ENCODE assay signal across 7 mouse cellular contexts in genomic region chr7:126287493-126288103, GRCm38 (mm10). TPM values are rescaled to one million over a fixed set of nuclear protein-coding genes. Genes with fewer than 3 reads are reported as not detected.
DNase-seq lines count a peak whose midpoint lies in the region; ATAC-seq and TF ChIP-seq lines count a peak whose summit lies in the region.

No protein-coding gene starts in this region.

- H3K4me2 ChIP-seq in midbrain, embryonic 16.5 days (ENCODE audit: low read length), result no peak overlapping the region
- H3K4me2 ChIP-seq in lung, embryonic 14.5 days, result no peak overlapping the region

- 69% methylated on average over 10 of the region's 10 CpGs for WGBS in midbrain, embryonic 10.5 days
- WGBS in midbrain, embryonic 16.5 days, result 67% methylated on average over 10 of the region's 10 CpGs
- 46% methylated on average over 10 of the region's 10 CpGs for WGBS in lung, embryonic 14.5 days

- H3K9me3 ChIP-seq in midbrain, embryonic 10.5 days (replicated peaks), result no peaks in the 10 kb centered on the region
- H3K9me3 ChIP-seq in midbrain, embryonic 16.5 days (replicated peaks; ENCODE audit: control insufficient read depth, low read length, poor library complexity, severe bottlenecking), result no peaks in the 10 kb centered on the region
- no peaks in the 10 kb centered on the region for H3K9me3 ChIP-seq in lung, embryonic 14.5 days (ENCODE audit: low read depth, low read length)

- H3K27ac ChIP-seq in midbrain, embryonic 10.5 days (replicated peaks), result 0 out of 2 replicates have a peak overlapping the region, but pooled peaks have one; percentile 30
- H3K27ac ChIP-seq in midbrain, embryonic 16.5 days (ENCODE audit: low read length), result no peak overlapping the region
- no peak overlapping the region for H3K27ac ChIP-seq in lung, embryonic 14.5 days (ENCODE audit: low read depth)

- intact Hi-C loops in heart, postnatal 14 days (cut with DNase I), result no loop called here

- no peaks in the 10 kb centered on the region for H3K27me3 ChIP-seq in midbrain, embryonic 10.5 days (ENCODE audit: low read depth, poor library complexity, severe bottlenecking)
- H3K27me3 ChIP-seq in midbrain, embryonic 16.5 days (ENCODE audit: control insufficient read depth, insufficient read depth, low read depth, low read length), result no peaks in the 10 kb centered on the region
- no peaks in the 10 kb centered on the region for H3K27me3 ChIP-seq in lung, embryonic 14.5 days (ENCODE audit: insufficient read depth, low read length)

- H3K4me1 ChIP-seq in midbrain, embryonic 10.5 days, result peaks cover 30% of the 10 kb centered on the region
- H3K4me1 ChIP-seq in midbrain, embryonic 16.5 days (ENCODE audit: control insufficient read depth, insufficient read depth, low read length), result peaks cover 46% of the 10 kb centered on the region
- H3K4me1 ChIP-seq in lung, embryonic 14.5 days (ENCODE audit: insufficient read depth), result no peaks in the 10 kb centered on the region

- peaks cover 96% of the 10 kb centered on the region for H3K36me3 ChIP-seq in midbrain, embryonic 10.5 days
- peaks cover 30% of the 10 kb centered on the region for H3K36me3 ChIP-seq in midbrain, embryonic 16.5 days (ENCODE audit: control insufficient read depth, insufficient read depth, low read length)
- H3K36me3 ChIP-seq in lung, embryonic 14.5 days (ENCODE audit: insufficient read depth), result peaks cover 43% of the 10 kb centered on the region

- no peak for DNase-seq in midbrain, embryonic 10.5 days (ENCODE audit: low spot score)
- peak; percentile 72 to 80 for DNase-seq in cerebellum, postnatal 25 days
- DNase-seq in heart, postnatal 14 days, result peak; percentile 56 to 65
- peak; percentile 17 for DNase-seq in lung, embryonic 14.5 days
- peak; percentile 68 for DNase-seq in right cerebral cortex, postnatal 4 days
- DNase-seq in embryo, embryonic 10.5 days (ENCODE audit: low spot score), result no peak

- H3K9ac ChIP-seq in midbrain, embryonic 16.5 days (ENCODE audit: low read depth, low read length), result no peak overlapping the region
- no peak overlapping the region for H3K9ac ChIP-seq in lung, embryonic 14.5 days

- H3K4me3 ChIP-seq in midbrain, embryonic 10.5 days, result no peak overlapping the region
- no peak overlapping the region for H3K4me3 ChIP-seq in midbrain, embryonic 16.5 days (ENCODE audit: low read depth, low read length)
- no peak overlapping the region for H3K4me3 ChIP-seq in lung, embryonic 14.5 days (ENCODE audit: low read depth, low read length)

- ATAC-seq in midbrain, embryonic 16.5 days, result no peak
- no peak for ATAC-seq in lung, embryonic 14.5 days (ENCODE audit: insufficient read depth)

- no peak for TF ChIP-seq CTCF in lung, embryonic 14.5 days (IDR thresholded peaks at IDR 0.05; ENCODE audit: low read depth)

RNA-seq across cellular contexts. Expression of gene Sbk1, which starts 15.2 kb away (rescaled TPM):
- 91.5 and 129 TPM in 2 replicates for polyA plus RNA-seq in midbrain, embryonic 10.5 days (2016; fragmentation: Nextera tagmentation; extraction: Ambion mirVana)
- polyA plus RNA-seq in midbrain, embryonic 16.5 days (2015; fragmentation: Nextera tagmentation; extraction: Ambion mirVana), result 233 and 251 TPM in 2 replicates
- 10 to 100 TPM; 77.7 to 82.2 TPM for total RNA-seq in heart, postnatal 14 days (2021)
- polyA plus RNA-seq in lung, embryonic 14.5 days (2014; fragmentation: Nextera tagmentation; extraction: Ambion mirVana), result 51.2 and 57.0 TPM in 2 replicates

Comparison
In these comparisons a context has a peak if more than half of its experiments do, and no peak if none do; other contexts are left out.
1. DNase-seq: peak in cerebellum, postnatal 25 days (2 of 2), heart, postnatal 14 days (2 of 2), lung, embryonic 14.5 days (single experiment) and right cerebral cortex, postnatal 4 days (single experiment); none in midbrain, embryonic 10.5 days (single experiment) and embryo, embryonic 10.5 days (single experiment).